In the genomic region with DNA sequence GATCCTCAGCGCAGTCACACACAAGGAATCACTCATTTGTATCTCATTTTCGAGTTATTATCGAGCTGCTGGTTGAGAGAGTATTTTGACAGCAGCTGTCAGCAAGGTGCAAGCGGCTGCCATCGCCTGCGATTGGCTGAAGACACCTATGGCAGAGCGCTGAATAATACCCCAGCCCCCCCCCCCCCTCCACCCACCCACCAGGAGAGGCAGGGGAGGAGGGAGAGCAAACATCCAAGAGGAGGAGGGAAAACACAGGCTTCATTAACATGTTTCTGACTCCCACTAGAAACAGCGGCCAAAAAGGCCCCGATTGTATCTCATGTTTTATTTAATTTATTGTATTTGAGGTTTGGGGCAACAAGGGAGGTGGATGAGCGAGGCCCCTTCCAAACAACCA, we compare ENCODE assay signal across 17 mouse cellular contexts. TPM values are rescaled to one million over a fixed set of nuclear protein-coding genes. Genes with fewer than 3 reads are reported as not detected.
A peak's percentile ranks its signal among the peaks of the same experiment; 100 is the strongest.
DNase-seq lines count a peak whose midpoint lies in the region; ATAC-seq lines count a peak whose summit lies in the region.
"Had no signal": no experiment of that assay in that cellular context is flagged by ENCODE, and none has a peak within 500 bp of the region (broad histone marks: within the 10 kb centered on the region; RNA-seq: fewer than 3 reads in every experiment).

No protein-coding gene starts in this region.

- H3K27me3 ChIP-seq in limb, embryonic 15.5 days: no peaks in the 10 kb centered on the region
- no peaks in the 10 kb centered on the region for H3K27me3 ChIP-seq in limb, embryonic 10.5 days (ENCODE audit: low read depth, poor library complexity, severe bottlenecking)
- H3K27me3 ChIP-seq in forebrain, embryonic 15.5 days: no peaks in the 10 kb centered on the region
- peaks cover 50% of the 10 kb centered on the region for H3K27me3 ChIP-seq in midbrain, embryonic 10.5 days (ENCODE audit: low read depth, poor library complexity, severe bottlenecking)
- no peaks in the 10 kb centered on the region for H3K27me3 ChIP-seq in neural tube, embryonic 14.5 days (ENCODE audit: control insufficient read depth, insufficient read depth, low read length)

- 77% methylated on average over 10 of the region's 10 CpGs for WGBS in limb, embryonic 15.5 days
- 84% methylated on average over 10 of the region's 10 CpGs for WGBS in limb, embryonic 10.5 days
- WGBS in forebrain, embryonic 15.5 days: 19% methylated on average over 10 of the region's 10 CpGs
- 80% methylated on average over 10 of the region's 10 CpGs for WGBS in midbrain, embryonic 10.5 days
- 54% methylated on average over 10 of the region's 10 CpGs for WGBS in neural tube, embryonic 14.5 days

- H3K27ac ChIP-seq in limb, embryonic 15.5 days: peak overlapping the region; percentile 24; the same call in 1 of the 2 replicates
- no peak overlapping the region for H3K27ac ChIP-seq in limb, embryonic 10.5 days
- peak overlapping the region; percentile 64; the same call in 1 of the 2 replicates for H3K27ac ChIP-seq in forebrain, embryonic 15.5 days (replicated peaks)
- H3K27ac ChIP-seq in midbrain, embryonic 10.5 days (replicated peaks): 0 out of 2 replicates have a peak overlapping the region, but pooled peaks have one; percentile 66
- H3K27ac ChIP-seq in neural tube, embryonic 14.5 days (ENCODE audit: low read depth, low read length): peak overlapping the region; percentile 87
- H3K27ac ChIP-seq: liver, embryonic 14.5 days had no signal

- DNase-seq in limb, embryonic 10.5 days (ENCODE audit: low spot score): no peak
- DNase-seq in midbrain, embryonic 10.5 days (ENCODE audit: low spot score): no peak
- DNase-seq in adrenal gland, postnatal 4 days (ENCODE audit: low spot score in 2 of 2): no peak
- DNase-seq in right cerebral cortex, adult 2 months (ENCODE audit: low spot score in 2 of 2): no peak
- no peak for DNase-seq in kidney, postnatal 25 days
- DNase-seq: cerebellum, postnatal 25 days; gastrocnemius, postnatal 25 days; heart, postnatal 4 days; kidney, adult 2 months; kidney, postnatal 36 days; thymus, postnatal 14 days had no signal

- H3K4me2 ChIP-seq in limb, embryonic 15.5 days: no peak overlapping the region
- H3K4me2 ChIP-seq in forebrain, embryonic 15.5 days (replicated peaks): no peak overlapping the region
- H3K4me2 ChIP-seq in neural tube, embryonic 14.5 days (ENCODE audit: low read depth, low read length): no peak overlapping the region

- no peak overlapping the region for H3K9ac ChIP-seq in limb, embryonic 15.5 days
- H3K9ac ChIP-seq in forebrain, embryonic 15.5 days (replicated peaks): no peak overlapping the region
- H3K9ac ChIP-seq in neural tube, embryonic 14.5 days (replicated peaks; ENCODE audit: low read depth, low read length): 0 out of 2 replicates have a peak overlapping the region, but pooled peaks have one; percentile 32
- H3K9ac ChIP-seq: liver, embryonic 14.5 days had no signal

- ATAC-seq in limb, embryonic 15.5 days (ENCODE audit: insufficient number of reproducible peaks, low FRiP score, low TSS enrichment, low read depth): no peak
- peak; percentile 40 for ATAC-seq in forebrain, embryonic 15.5 days (replicated peaks)
- ATAC-seq in neural tube, embryonic 14.5 days (ENCODE audit: low read depth): no peak
- ATAC-seq: lung, postnatal 0 days had no signal

- peaks cover 13% of the 10 kb centered on the region for H3K36me3 ChIP-seq in limb, embryonic 15.5 days
- H3K36me3 ChIP-seq in limb, embryonic 10.5 days: peaks cover 32% of the 10 kb centered on the region
- no peaks in the 10 kb centered on the region for H3K36me3 ChIP-seq in forebrain, embryonic 15.5 days
- H3K36me3 ChIP-seq in midbrain, embryonic 10.5 days: peaks cover 5% of the 10 kb centered on the region; the same call in 1 of the 2 replicates
- H3K36me3 ChIP-seq in neural tube, embryonic 14.5 days (ENCODE audit: control insufficient read depth, insufficient read depth, low read length): no peaks in the 10 kb centered on the region

- H3K9me3 ChIP-seq in limb, embryonic 15.5 days: no peaks in the 10 kb centered on the region
- no peaks in the 10 kb centered on the region for H3K9me3 ChIP-seq in limb, embryonic 10.5 days (replicated peaks)
- no peaks in the 10 kb centered on the region for H3K9me3 ChIP-seq in forebrain, embryonic 15.5 days
- H3K9me3 ChIP-seq in midbrain, embryonic 10.5 days (replicated peaks): no peaks in the 10 kb centered on the region
- no peaks in the 10 kb centered on the region for H3K9me3 ChIP-seq in neural tube, embryonic 14.5 days (ENCODE audit: control insufficient read depth, low read length)
- H3K9me3 ChIP-seq: megakaryocyte, embryonic 14.5 days had no signal

- H3K4me1 ChIP-seq in limb, embryonic 15.5 days: peaks cover 3% of the 10 kb centered on the region; the same call in 1 of the 2 replicates
- H3K4me1 ChIP-seq in limb, embryonic 10.5 days: 0 out of 2 replicates have a peak, but pooled peaks cover 13% of the 10 kb centered on the region
- H3K4me1 ChIP-seq in forebrain, embryonic 15.5 days: peaks cover 30% of the 10 kb centered on the region
- H3K4me1 ChIP-seq in midbrain, embryonic 10.5 days: peaks cover 39% of the 10 kb centered on the region
- H3K4me1 ChIP-seq in neural tube, embryonic 14.5 days (ENCODE audit: control insufficient read depth, insufficient read depth, low read length): peaks cover 18% of the 10 kb centered on the region

- H3K4me3 ChIP-seq in limb, embryonic 15.5 days: no peak overlapping the region
- H3K4me3 ChIP-seq in limb, embryonic 10.5 days: no peak overlapping the region
- H3K4me3 ChIP-seq in forebrain, embryonic 15.5 days: no peak overlapping the region
- no peak overlapping the region for H3K4me3 ChIP-seq in midbrain, embryonic 10.5 days
- H3K4me3 ChIP-seq in neural tube, embryonic 14.5 days (ENCODE audit: low read depth, low read length): no peak overlapping the region
- H3K4me3 ChIP-seq: megakaryocyte, embryonic 14.5 days had no signal

RNA-seq across cellular contexts. Expression of a gene that starts 39.4 kb away (rescaled TPM):
- 18.7 and 22.2 TPM in 2 replicates for polyA plus RNA-seq in limb, embryonic 15.5 days (2015; fragmentation: Nextera tagmentation; extraction: Ambion mirVana)
- 37.4 and 45.1 TPM in 2 replicates for polyA plus RNA-seq in limb, embryonic 10.5 days (2016; fragmentation: Nextera tagmentation; extraction: Ambion mirVana)
- 15.2 and 19.3 TPM in 2 replicates for polyA plus RNA-seq in forebrain, embryonic 15.5 days (2015; fragmentation: Nextera tagmentation; extraction: Ambion mirVana)
- 32.0 and 34.2 TPM in 2 replicates for polyA plus RNA-seq in midbrain, embryonic 10.5 days (2016; fragmentation: Nextera tagmentation; extraction: Ambion mirVana)
- 14.7 and 15.6 TPM in 2 replicates for polyA plus RNA-seq in neural tube, embryonic 14.5 days (2014; fragmentation: Nextera tagmentation; extraction: Ambion mirVana)
- 10 to 100 TPM; 27.4 to 27.5 TPM for total RNA-seq in adrenal gland, postnatal 4 days (2021)
